Mouse (Mus musculus): Measurements from ENCODE around the gene Rangap1.
"Not testable (repeated sequence)": the region's sequence is repeated elsewhere in the genome, so short reads cannot be mapped to it uniquely, and the experiment has no call there.

The Rangap1 gene

GRCm38 (mm10) chr15:81745601-81746114 lies 328 bp upstream of the Rangap1 start:
- no peak for ATAC-seq (ENCODE audit: insufficient number of reproducible peaks, low FRiP score, low TSS enrichment)

GRCm38 (mm10) chr15:81742368-81742767 lies 3.0 kb downstream of the Rangap1 start:
- not testable (repeated sequence) for ATAC-seq (ENCODE audit: insufficient number of reproducible peaks, low FRiP score, low TSS enrichment)

- ATAC-seq (ENCODE audit: insufficient number of reproducible peaks, low FRiP score, low TSS enrichment): no peak
These were observed 5.4 kb downstream of the Rangap1 start for GRCm38 (mm10) chr15:81739924-81740323.

GRCm38 (mm10) chr15:81739296-81739695 lies 6.0 kb downstream of the Rangap1 start:
- no peak for ATAC-seq (ENCODE audit: insufficient number of reproducible peaks, low FRiP score, low TSS enrichment)

- no peak for ATAC-seq (ENCODE audit: insufficient number of reproducible peaks, low FRiP score, low TSS enrichment)
These were observed 10.3 kb downstream of the Rangap1 start for GRCm38 (mm10) chr15:81735075-81735474.

GRCm38 (mm10) chr15:81729792-81730635 lies 15.3 kb downstream of the Rangap1 start:
- ATAC-seq (ENCODE audit: insufficient number of reproducible peaks, low FRiP score, low TSS enrichment): peak; percentile 99

- 0 out of 2 replicates have a peak, but pooled peaks have one; percentile 1 for ATAC-seq (ENCODE audit: insufficient number of reproducible peaks, low FRiP score, low TSS enrichment)
These were observed 16.0 kb downstream of the Rangap1 start for GRCm38 (mm10) chr15:81729241-81729791.

GRCm38 (mm10) chr15:81725965-81726364 lies 19.4 kb downstream of the Rangap1 start:
- no peak for ATAC-seq (ENCODE audit: insufficient number of reproducible peaks, low FRiP score, low TSS enrichment)

GRCm38 (mm10) chr15:81723653-81724052 lies 21.7 kb downstream of the Rangap1 start:
- no peak for ATAC-seq (ENCODE audit: insufficient number of reproducible peaks, low FRiP score, low TSS enrichment)

- no peak for ATAC-seq (ENCODE audit: insufficient number of reproducible peaks, low FRiP score, low TSS enrichment)
These were observed 23.0 kb downstream of the Rangap1 start for GRCm38 (mm10) chr15:81722361-81722760.

- ATAC-seq (ENCODE audit: insufficient number of reproducible peaks, low FRiP score, low TSS enrichment): no peak
These were observed 26.2 kb downstream of the Rangap1 start for GRCm38 (mm10) chr15:81719139-81719531.

GRCm38 (mm10) chr15:81718336-81719138 lies 26.8 kb downstream of the Rangap1 start:
- ATAC-seq (ENCODE audit: insufficient number of reproducible peaks, low FRiP score, low TSS enrichment): no peak

GRCm38 (mm10) chr15:81713742-81714141 lies 31.6 kb downstream of the Rangap1 start:
- ATAC-seq (ENCODE audit: insufficient number of reproducible peaks, low FRiP score, low TSS enrichment): no peak

GRCm38 (mm10) chr15:81710801-81711200 lies 34.5 kb downstream of the Rangap1 start:
- no peak for ATAC-seq (ENCODE audit: insufficient number of reproducible peaks, low FRiP score, low TSS enrichment)

GRCm38 (mm10) chr15:81709686-81710085 lies 35.6 kb downstream of the Rangap1 start:
- no peak for ATAC-seq (ENCODE audit: insufficient number of reproducible peaks, low FRiP score, low TSS enrichment)

- no peak for ATAC-seq (ENCODE audit: insufficient number of reproducible peaks, low FRiP score, low TSS enrichment)
These were observed 36.3 kb downstream of the Rangap1 start for GRCm38 (mm10) chr15:81708991-81709390.

- ATAC-seq (ENCODE audit: insufficient number of reproducible peaks, low FRiP score, low TSS enrichment): no peak
These were observed 42.2 kb downstream of the Rangap1 start for GRCm38 (mm10) chr15:81703094-81703489.

- no peak for ATAC-seq (ENCODE audit: insufficient number of reproducible peaks, low FRiP score, low TSS enrichment)
These were observed 42.8 kb downstream of the Rangap1 start for GRCm38 (mm10) chr15:81702306-81703093.

- not testable (repeated sequence) for ATAC-seq (ENCODE audit: insufficient number of reproducible peaks, low FRiP score, low TSS enrichment)
These were observed 44.0 kb downstream of the Rangap1 start for GRCm38 (mm10) chr15:81701350-81701749.

GRCm38 (mm10) chr15:81700601-81701000 lies 44.7 kb downstream of the Rangap1 start:
- ATAC-seq (ENCODE audit: insufficient number of reproducible peaks, low FRiP score, low TSS enrichment): no peak
